Mouse (Mus musculus): ENCODE data around the gene Lxn.
A peak's percentile ranks its signal among the peaks of the same experiment; 100 is the strongest.

Gene Lxn

GRCm38 (mm10) chr3:67463450-67464372 is at the start of gene Lxn:
Lxn (minus strand) TSS chr3:67463926.
- DNase-seq (ENCODE audit: low spot score in 2 of 2) = peak; percentile 57 to 71

DNA sequence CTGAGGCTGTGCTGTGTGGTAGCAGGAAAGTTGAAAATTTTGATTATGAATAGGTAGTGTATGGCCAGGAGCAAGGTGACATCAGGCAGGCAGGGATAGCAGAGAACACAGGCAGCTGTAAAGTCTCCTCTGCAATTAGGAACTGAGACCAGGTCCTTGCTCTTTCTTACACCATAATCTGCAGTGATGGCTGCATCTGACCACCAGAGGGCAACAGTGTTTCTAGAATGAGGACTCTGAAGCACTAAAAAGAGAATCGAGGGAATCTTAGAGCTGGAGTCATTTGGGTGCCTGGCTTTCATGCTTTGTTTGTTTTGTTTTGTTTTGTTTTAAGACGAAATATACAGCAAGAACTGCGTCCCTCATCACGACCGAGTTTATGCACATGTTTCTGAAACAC is 49.1 kb upstream of the Lxn start:
- peak; percentile 43 to 72 for DNase-seq (ENCODE audit: low spot score in 2 of 2)

- no peak for DNase-seq (ENCODE audit: low spot score in 2 of 2)
These were observed 44.6 kb upstream of the Lxn start for GRCm38 (mm10) chr3:67508216-67508892.

GRCm38 (mm10) chr3:67505286-67505685 is 41.6 kb upstream of the Lxn start:
- no peak for DNase-seq (ENCODE audit: low spot score in 2 of 2)

- peak in 1 of 2 experiments; percentile 18 for DNase-seq (ENCODE audit: low spot score in 2 of 2)
These were observed 40.2 kb upstream of the Lxn start for GRCm38 (mm10) chr3:67503878-67504277.

- DNase-seq (ENCODE audit: low spot score in 2 of 2) = no peak
These were observed 35.7 kb upstream of the Lxn start for GRCm38 (mm10) chr3:67499406-67499791.

GRCm38 (mm10) chr3:67498773-67499405 is 35.2 kb upstream of the Lxn start:
- no peak for DNase-seq (ENCODE audit: low spot score in 2 of 2)

DNA sequence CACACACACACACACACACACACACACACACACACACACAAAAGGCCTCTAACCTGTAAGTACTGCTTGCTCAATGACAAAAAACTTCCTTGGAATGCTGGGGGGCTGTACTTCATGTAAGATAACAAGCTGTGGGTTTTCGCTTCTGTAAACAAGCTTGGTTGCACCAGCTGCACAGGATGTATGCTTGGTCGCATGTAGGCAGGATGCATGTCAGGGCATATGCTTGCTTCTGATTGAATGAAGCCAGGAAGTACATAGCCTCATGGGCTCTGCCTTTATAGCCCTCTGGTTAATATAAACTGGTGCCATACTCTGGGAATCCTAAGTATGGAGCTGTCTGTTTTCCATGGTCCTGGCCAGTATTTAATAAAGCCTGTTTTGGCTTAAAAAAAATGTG is 34.3 kb upstream of the Lxn start:
- no peak for DNase-seq (ENCODE audit: low spot score in 2 of 2)

DNA sequence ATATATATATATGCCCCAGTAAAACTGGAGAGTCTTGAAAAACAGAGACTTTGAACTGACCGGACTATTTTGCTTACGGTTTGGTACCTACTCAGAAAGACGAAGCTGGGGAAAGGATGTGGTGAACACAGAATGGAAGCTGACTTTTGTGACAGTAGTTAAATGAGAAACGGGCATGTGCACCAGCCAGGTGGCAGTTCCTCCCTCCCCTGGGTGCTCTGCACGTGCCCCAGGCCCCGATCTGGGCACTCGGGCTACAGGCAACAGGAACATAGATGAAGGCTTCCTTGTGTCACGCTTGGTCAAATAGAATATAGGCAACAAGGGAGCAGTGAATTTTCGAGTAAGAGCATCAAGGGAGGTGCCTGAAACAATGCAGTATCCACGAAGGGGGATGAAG is 32.6 kb upstream of the Lxn start:
- no peak for DNase-seq (ENCODE audit: low spot score in 2 of 2)

DNA sequence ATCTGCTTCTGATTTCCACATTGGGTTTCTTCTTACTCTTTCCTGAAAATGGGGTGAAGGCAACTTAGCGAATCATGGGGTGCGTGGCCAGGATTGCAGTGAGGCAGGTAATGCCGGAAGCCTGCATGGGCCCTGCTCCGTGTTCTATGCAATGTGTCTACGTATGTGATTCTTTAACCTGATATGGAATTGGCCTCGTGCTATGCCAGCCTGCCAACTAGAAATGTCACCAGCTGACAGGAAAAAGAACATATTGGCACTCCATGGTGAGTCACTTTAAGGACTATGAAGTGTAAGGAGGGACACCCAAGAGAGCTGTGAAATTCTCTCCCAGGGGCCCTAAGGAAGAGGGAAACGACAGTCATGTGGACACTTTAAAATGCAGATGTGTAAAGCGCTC is 29.4 kb upstream of the Lxn start:
- DNase-seq (ENCODE audit: low spot score in 2 of 2) = no peak

- DNase-seq (ENCODE audit: low spot score in 2 of 2) = no peak
These were observed 28.6 kb upstream of the Lxn start for GRCm38 (mm10) chr3:67492086-67492869.

DNA sequence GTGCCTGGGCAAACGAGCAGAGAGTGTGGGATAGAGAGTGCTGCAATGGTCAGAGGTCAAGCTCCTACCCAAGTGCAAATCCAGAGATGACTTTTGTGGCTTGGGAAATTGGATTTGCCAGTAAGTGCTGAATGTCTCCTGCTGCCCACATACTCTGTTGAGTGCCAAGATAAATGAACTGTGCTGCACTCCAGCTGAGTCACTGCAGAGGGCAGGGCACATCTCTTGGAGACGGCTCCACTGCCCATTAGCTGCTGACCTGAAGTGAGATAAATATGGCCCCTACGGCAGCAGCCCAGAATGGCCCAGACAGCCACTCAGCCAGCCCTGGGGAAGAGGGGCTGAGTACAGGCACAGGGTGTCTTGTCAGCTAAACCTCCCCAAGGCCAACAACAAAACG is 26.4 kb upstream of the Lxn start:
- no peak for DNase-seq (ENCODE audit: low spot score in 2 of 2)

GRCm38 (mm10) chr3:67485233-67485632 is 21.5 kb upstream of the Lxn start:
- no peak for DNase-seq (ENCODE audit: low spot score in 2 of 2)

GRCm38 (mm10) chr3:67482400-67482799 is 18.7 kb upstream of the Lxn start:
- peak in 1 of 2 experiments; percentile 49 for DNase-seq (ENCODE audit: low spot score in 2 of 2)

DNA sequence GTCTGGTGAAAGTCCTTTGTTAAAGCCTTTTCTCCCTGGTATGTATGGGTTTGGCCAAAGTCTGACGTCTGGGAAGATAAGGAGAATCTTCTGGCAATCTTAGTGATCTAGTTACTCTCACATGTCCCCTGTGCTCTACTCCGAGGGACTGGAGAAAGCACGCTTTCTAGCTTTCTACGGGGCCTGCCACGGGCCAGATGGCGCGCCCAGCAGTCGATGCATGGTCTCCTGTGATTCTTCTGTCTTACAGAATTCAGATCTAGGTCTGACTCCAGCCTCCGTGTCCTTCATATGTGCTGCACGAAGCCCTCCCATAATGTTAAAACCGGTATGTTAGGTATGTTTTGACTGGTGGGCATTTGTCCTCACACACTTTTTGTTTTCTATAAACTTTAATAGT is 16.1 kb upstream of the Lxn start:
- DNase-seq (ENCODE audit: low spot score in 2 of 2) = peak in 1 of 2 experiments; percentile 48

DNA sequence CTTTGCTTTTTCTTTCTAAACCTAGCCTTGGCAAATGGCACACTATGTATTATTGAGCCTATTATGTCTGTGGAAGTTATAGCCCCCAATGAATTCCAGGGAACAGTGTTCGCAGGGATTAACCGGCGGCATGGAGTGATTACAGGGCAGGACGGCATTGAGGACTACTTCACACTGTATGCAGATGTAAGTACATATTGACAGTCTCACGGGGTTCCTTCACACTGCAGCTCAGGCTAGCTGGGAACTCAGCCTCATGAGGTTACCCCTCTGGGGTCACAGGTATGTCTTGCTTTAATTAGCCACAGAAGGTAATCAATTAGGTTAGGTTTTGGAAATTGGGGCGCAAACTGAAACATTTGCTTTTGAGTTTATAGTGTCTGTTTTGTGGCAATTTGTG is 9.7 kb upstream of the Lxn start:
- DNase-seq (ENCODE audit: low spot score in 2 of 2) = no peak

GRCm38 (mm10) chr3:67471408-67472127 is 7.8 kb upstream of the Lxn start:
- no peak for DNase-seq (ENCODE audit: low spot score in 2 of 2)

DNA sequence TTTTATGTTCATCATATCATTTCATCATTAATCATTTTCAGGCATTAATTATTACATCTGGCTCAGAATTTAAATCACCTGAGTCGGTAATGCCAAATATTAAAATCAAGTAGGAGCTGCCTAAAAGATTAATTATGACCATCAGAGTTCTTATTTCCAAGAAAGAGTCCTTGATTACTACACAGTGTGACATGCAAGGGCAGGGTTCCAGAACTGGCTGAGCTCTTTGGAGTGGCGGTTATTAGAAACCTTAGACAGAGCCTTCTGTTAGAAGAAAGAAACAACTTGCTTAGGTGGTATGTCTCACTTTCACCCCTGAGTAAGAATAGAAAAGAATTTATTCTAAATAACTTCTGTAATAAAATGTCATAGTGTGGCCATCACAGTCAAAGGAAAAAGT is 3.6 kb upstream of the Lxn start:
- DNase-seq (ENCODE audit: low spot score in 2 of 2) = no peak

- DNase-seq (ENCODE audit: low spot score in 2 of 2) = no peak
These were observed 2.9 kb upstream of the Lxn start for GRCm38 (mm10) chr3:67466576-67466975.

DNA sequence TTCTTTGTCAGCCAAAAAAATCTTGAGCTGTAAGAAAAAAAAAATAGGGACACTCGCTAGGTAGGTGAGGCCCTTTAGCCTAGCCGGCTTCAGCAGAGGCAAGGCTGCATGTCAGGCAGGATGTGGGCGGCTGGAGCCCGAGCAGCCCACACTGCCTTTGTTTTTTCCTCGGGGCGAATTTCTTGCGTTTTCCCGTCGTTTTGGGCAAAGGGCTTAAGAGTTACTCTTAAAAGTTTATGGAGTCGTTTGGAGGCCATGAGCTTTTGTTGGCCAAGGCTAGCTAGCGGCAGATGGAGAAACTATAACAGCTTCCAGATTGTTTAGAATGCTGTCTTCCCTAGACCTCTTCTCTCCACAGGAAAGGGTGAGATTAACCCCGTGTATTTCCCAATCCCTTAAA is 725 bp downstream of the Lxn start:
- DNase-seq (ENCODE audit: low spot score in 2 of 2) = no peak

DNA sequence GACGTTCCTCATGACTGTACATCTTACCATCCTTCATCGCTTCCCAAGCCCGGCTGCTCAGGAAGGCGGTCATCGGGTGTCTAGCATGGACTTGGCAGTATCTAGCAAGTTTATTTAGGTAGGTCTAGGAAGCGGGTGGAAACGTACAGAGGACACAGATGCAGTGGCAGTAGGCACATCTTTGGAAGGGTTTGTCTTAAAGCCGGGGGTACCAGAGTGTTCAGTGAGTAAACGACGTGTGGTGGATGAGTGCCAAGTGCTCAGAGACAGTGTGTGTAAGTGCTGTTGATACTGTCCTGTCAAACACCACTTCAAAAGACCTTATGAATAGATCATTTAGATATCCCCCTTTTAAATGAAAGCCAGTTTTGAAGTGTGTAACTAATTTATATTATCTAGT is 1.1 kb downstream of the Lxn start:
- DNase-seq (ENCODE audit: low spot score in 2 of 2) = no peak

Measured in urinary bladder, postnatal 4 days (tissue).